9 mouse cellular contexts compared by ENCODE assay signal in the genomic region with DNA sequence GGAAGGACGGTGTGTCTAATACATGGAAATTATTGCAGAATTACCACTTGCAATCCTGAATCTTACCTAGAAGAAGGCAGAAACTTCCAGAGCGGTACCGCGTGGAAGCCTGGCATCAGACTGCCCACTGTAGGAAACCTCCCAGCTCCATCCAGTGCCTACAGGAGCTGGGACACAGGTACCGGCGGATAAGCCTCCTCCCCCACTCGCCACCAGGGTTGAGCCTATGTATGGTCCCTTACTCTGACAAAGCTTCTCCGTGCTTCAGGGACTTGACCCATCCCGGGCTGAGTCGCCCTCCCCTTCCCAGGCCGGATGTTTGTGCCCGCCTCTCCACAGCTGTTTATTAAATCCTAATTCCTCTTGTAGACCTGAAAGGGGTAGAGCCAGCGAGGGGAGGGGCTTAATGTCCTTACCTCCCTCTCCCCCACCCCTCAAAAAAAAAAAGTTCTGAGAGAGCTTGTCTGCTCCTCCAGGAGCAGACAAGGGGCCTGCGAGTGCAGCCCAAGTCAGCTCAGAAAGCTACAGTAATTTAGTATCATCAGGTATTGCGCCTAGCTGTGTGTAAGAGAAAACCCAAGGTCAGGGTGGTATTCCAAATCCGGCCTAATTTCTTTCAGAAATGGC. TPM values are rescaled to one million over a fixed set of nuclear protein-coding genes. Genes with fewer than 3 reads are reported as not detected.
A peak's percentile ranks its signal among the peaks of the same experiment; 100 is the strongest.
DNase-seq lines count a peak whose midpoint lies in the region; ATAC-seq lines count a peak whose summit lies in the region.
"Had no signal": no experiment of that assay in that cellular context is flagged by ENCODE, and none has a peak within 500 bp of the region (broad histone marks: within the 10 kb centered on the region; RNA-seq: fewer than 3 reads in every experiment).

No protein-coding gene starts in this region.

- H3K27me3 ChIP-seq in heart, embryonic 11.5 days (ENCODE audit: control insufficient read depth, insufficient read depth, low read length) = no peaks in the 10 kb centered on the region
- no peaks in the 10 kb centered on the region for H3K27me3 ChIP-seq in erythroblast, embryonic 14.5 days (ENCODE audit: control insufficient read depth)
- H3K27me3 ChIP-seq in limb, embryonic 11.5 days (ENCODE audit: control insufficient read depth, insufficient read depth, low read length) = no peaks in the 10 kb centered on the region
- H3K27me3 ChIP-seq in midbrain, embryonic 14.5 days (ENCODE audit: control insufficient read depth, insufficient read depth, low read length) = no peaks in the 10 kb centered on the region
- H3K27me3 ChIP-seq: CH12.LX had no signal

- H3K4me2 ChIP-seq in heart, embryonic 11.5 days = peak overlapping the region; percentile 98
- H3K4me2 ChIP-seq in limb, embryonic 11.5 days (ENCODE audit: low read depth, severe bottlenecking) = peak overlapping the region; percentile 79
- peak overlapping the region; percentile 58 for H3K4me2 ChIP-seq in midbrain, embryonic 14.5 days (ENCODE audit: low read length)

- peak overlapping the region; percentile 51 for H3K4me3 ChIP-seq in heart, embryonic 11.5 days (ENCODE audit: low read depth, low read length)
- peak overlapping the region; percentile 62 for H3K4me3 ChIP-seq in erythroblast, embryonic 14.5 days (replicated peaks)
- peak overlapping the region; percentile 32 for H3K4me3 ChIP-seq in limb, embryonic 11.5 days (ENCODE audit: low read depth, low read length)
- H3K4me3 ChIP-seq in midbrain, embryonic 14.5 days (replicated peaks; ENCODE audit: low read depth, low read length) = peak overlapping the region; percentile 31; the same call in 1 of the 2 replicates

- peak overlapping the region; percentile 54 for H3K27ac ChIP-seq in heart, embryonic 11.5 days (ENCODE audit: low read depth, low read length)
- no peak overlapping the region for H3K27ac ChIP-seq in limb, embryonic 11.5 days (replicated peaks; ENCODE audit: low read depth, low read length)
- no peak overlapping the region for H3K27ac ChIP-seq in midbrain, embryonic 14.5 days (replicated peaks; ENCODE audit: low read depth, low read length)

- 0 out of 2 replicates have a peak, but pooled peaks have one; percentile 19 for ATAC-seq in heart, embryonic 11.5 days (replicated peaks; ENCODE audit: insufficient number of reproducible peaks, low FRiP score, low TSS enrichment)
- ATAC-seq in limb, embryonic 11.5 days (ENCODE audit: insufficient number of reproducible peaks, low FRiP score, low TSS enrichment, low read depth) = peak; percentile 44; the same call in 1 of the 2 replicates
- ATAC-seq in midbrain, embryonic 14.5 days (ENCODE audit: low FRiP score, low TSS enrichment) = no peak

- no peaks in the 10 kb centered on the region for H3K9me3 ChIP-seq in heart, embryonic 11.5 days (replicated peaks; ENCODE audit: control insufficient read depth, low read length)
- H3K9me3 ChIP-seq in erythroblast, embryonic 14.5 days (ENCODE audit: control insufficient read depth, low read length) = peaks cover 4% of the 10 kb centered on the region
- H3K9me3 ChIP-seq in limb, embryonic 11.5 days (ENCODE audit: control insufficient read depth, low read length) = no peaks in the 10 kb centered on the region
- H3K9me3 ChIP-seq in midbrain, embryonic 14.5 days (ENCODE audit: control insufficient read depth, low read length) = no peaks in the 10 kb centered on the region

- DNase-seq in heart, postnatal 25 days (ENCODE audit: low spot score) = no peak
- peak; percentile 50 for DNase-seq in limb, embryonic 11.5 days (ENCODE audit: low spot score)
- DNase-seq in midbrain, embryonic 14.5 days = peak; percentile 4
- DNase-seq in left cerebral cortex, postnatal 4 days = no peak
- no peak for DNase-seq in thymus, postnatal 36 days
- no peak for DNase-seq in left cerebral cortex, adult 11 months (ENCODE audit: low spot score)

- H3K36me3 ChIP-seq in heart, embryonic 11.5 days (ENCODE audit: control insufficient read depth, insufficient read depth, low read length) = no peaks in the 10 kb centered on the region
- H3K36me3 ChIP-seq in erythroblast, embryonic 14.5 days (ENCODE audit: control insufficient read depth) = no peaks in the 10 kb centered on the region
- H3K36me3 ChIP-seq in limb, embryonic 11.5 days (ENCODE audit: control insufficient read depth, insufficient read depth, low read length) = no peaks in the 10 kb centered on the region
- H3K36me3 ChIP-seq in midbrain, embryonic 14.5 days (ENCODE audit: control insufficient read depth, insufficient read depth, low read length) = no peaks in the 10 kb centered on the region

- intact Hi-C loops in heart, postnatal 25 days (cut with DNase I) = loop anchor here (2.0 kb wide), 1 partner anchor 29 kb away; no protein-coding TSS in a partner anchor
- intact Hi-C loops in left cerebral cortex, postnatal 4 days (cut with DNase I) = no loop called here

- WGBS in heart, embryonic 11.5 days (ENCODE audit: insufficient replicate concordance) = 19% methylated on average over 16 of the region's 16 CpGs
- WGBS in limb, embryonic 11.5 days = 17% methylated on average over 16 of the region's 16 CpGs
- WGBS in midbrain, embryonic 14.5 days = 25% methylated on average over 16 of the region's 16 CpGs

- H3K9ac ChIP-seq in heart, embryonic 11.5 days (ENCODE audit: low read depth, low read length) = peak overlapping the region; percentile 71
- H3K9ac ChIP-seq in limb, embryonic 11.5 days (ENCODE audit: low read length) = peak overlapping the region; percentile 56
- H3K9ac ChIP-seq in midbrain, embryonic 14.5 days (replicated peaks; ENCODE audit: low read length) = no peak overlapping the region; the same call in 1 of the 2 replicates

- peaks cover 6% of the 10 kb centered on the region; the same call in 1 of the 2 replicates for H3K4me1 ChIP-seq in heart, embryonic 11.5 days (ENCODE audit: control insufficient read depth, insufficient read depth, low read length)
- peaks cover 39% of the 10 kb centered on the region for H3K4me1 ChIP-seq in erythroblast, embryonic 14.5 days (ENCODE audit: control insufficient read depth)
- peaks cover 11% of the 10 kb centered on the region; the same call in 1 of the 2 replicates for H3K4me1 ChIP-seq in limb, embryonic 11.5 days (ENCODE audit: control insufficient read depth, insufficient read depth, low read length)
- H3K4me1 ChIP-seq in midbrain, embryonic 14.5 days (ENCODE audit: control insufficient read depth, insufficient read depth, low read length) = peaks cover 7% of the 10 kb centered on the region

RNA-seq across cellular contexts. Expression of a gene that starts 9.3 kb away (rescaled TPM):
- polyA plus RNA-seq in heart, embryonic 11.5 days (2014; fragmentation: Nextera tagmentation; extraction: Ambion mirVana) = not detected in 2 replicates
- total RNA-seq in heart, postnatal 25 days (2021) = not detected
- 0.03 and 0.14 TPM in 2 replicates for polyA plus RNA-seq in erythroblast, embryonic 14.5 days (2012)
- not detected in 2 replicates for polyA plus RNA-seq in limb, embryonic 11.5 days (2014; fragmentation: Nextera tagmentation; extraction: Ambion mirVana)
- not detected in 2 replicates for polyA plus RNA-seq in midbrain, embryonic 14.5 days (2014; fragmentation: Nextera tagmentation; extraction: Ambion mirVana)
- not detected for total RNA-seq in left cerebral cortex, postnatal 4 days (2021)
- total RNA-seq: CH12.LX had no signal

RNA-seq across cellular contexts. Expression of a gene that starts 30.7 kb away (rescaled TPM):
- polyA plus RNA-seq in heart, embryonic 11.5 days (2014; fragmentation: Nextera tagmentation; extraction: Ambion mirVana) = 15.5 and 18.6 TPM in 2 replicates
- total RNA-seq in heart, postnatal 25 days (2021) = 10 to 100 TPM; 34.8 to 35.5 TPM
- 4.4 and 4.6 TPM in 2 replicates for polyA plus RNA-seq in erythroblast, embryonic 14.5 days (2012)
- 30.9 and 43.5 TPM in 2 replicates for polyA plus RNA-seq in limb, embryonic 11.5 days (2014; fragmentation: Nextera tagmentation; extraction: Ambion mirVana)
- polyA plus RNA-seq in midbrain, embryonic 14.5 days (2014; fragmentation: Nextera tagmentation; extraction: Ambion mirVana) = 33.1 and 35.5 TPM in 2 replicates
- total RNA-seq in left cerebral cortex, postnatal 4 days (2021) = 100 to 1,000 TPM; 114 to 125 TPM

RNA-seq across cellular contexts. Expression of a gene that starts 38.3 kb away (rescaled TPM):
- polyA plus RNA-seq in heart, embryonic 11.5 days (2014; fragmentation: Nextera tagmentation; extraction: Ambion mirVana) = 31.0 and 35.0 TPM in 2 replicates
- 10 to 100 TPM; 25.1 to 29.4 TPM for total RNA-seq in heart, postnatal 25 days (2021)
- 2.4 and 3.3 TPM in 2 replicates for polyA plus RNA-seq in erythroblast, embryonic 14.5 days (2012)
- 55.2 and 56.8 TPM in 2 replicates for polyA plus RNA-seq in limb, embryonic 11.5 days (2014; fragmentation: Nextera tagmentation; extraction: Ambion mirVana)
- 92.1 and 113 TPM in 2 replicates for polyA plus RNA-seq in midbrain, embryonic 14.5 days (2014; fragmentation: Nextera tagmentation; extraction: Ambion mirVana)
- total RNA-seq in left cerebral cortex, postnatal 4 days (2021) = 100 to 1,000 TPM; 141 to 152 TPM

RNA-seq across cellular contexts. Expression of a gene that starts 57.2 kb away (rescaled TPM):
- polyA plus RNA-seq in heart, embryonic 11.5 days (2014; fragmentation: Nextera tagmentation; extraction: Ambion mirVana) = 0.30 and 0.37 TPM in 2 replicates
- under 1 TPM; 0.78 TPM for total RNA-seq in heart, postnatal 25 days (2021)
- not detected in 2 replicates for polyA plus RNA-seq in erythroblast, embryonic 14.5 days (2012)
- polyA plus RNA-seq in limb, embryonic 11.5 days (2014; fragmentation: Nextera tagmentation; extraction: Ambion mirVana) = 0.54 and 0.59 TPM in 2 replicates
- 2.0 TPM in 1 of 2 replicates, not detected in the other for polyA plus RNA-seq in midbrain, embryonic 14.5 days (2014; fragmentation: Nextera tagmentation; extraction: Ambion mirVana)
- not detected for total RNA-seq in left cerebral cortex, postnatal 4 days (2021)
- total RNA-seq: CH12.LX had no signal

Comparison
In these comparisons a context has a peak if more than half of its experiments do, and no peak if none do; other contexts are left out.
1. DNase-seq: peak in limb, embryonic 11.5 days (single experiment) and midbrain, embryonic 14.5 days (single experiment); none in heart, postnatal 25 days (single experiment), left cerebral cortex, postnatal 4 days (single experiment), thymus, postnatal 36 days (0 of 2) and left cerebral cortex, adult 11 months (single experiment).
2. Peak in every context shown above with its lines, with median percentiles within 50 percentile points of each other: H3K4me2 ChIP-seq and H3K4me3 ChIP-seq.